In genomic region chr10:20132933-20133652, GRCm38 (mm10) we compare ENCODE assay signal across 32 mouse cellular contexts. TPM values are rescaled to one million over a fixed set of nuclear protein-coding genes. Genes with fewer than 3 reads are reported as not detected.
DNase-seq lines count a peak whose midpoint lies in the region; ATAC-seq lines count a peak whose summit lies in the region.
"Had no signal": no experiment of that assay in that cellular context is flagged by ENCODE, and none has a peak within 500 bp of the region (broad histone marks: within the 10 kb centered on the region; RNA-seq: fewer than 3 reads in every experiment).

No protein-coding gene starts in this region.

- peaks cover 36% of the 10 kb centered on the region for H3K4me1 ChIP-seq in liver, embryonic 13.5 days (replicated peaks)
- H3K4me1 ChIP-seq in liver, embryonic 12.5 days = peaks cover 39% of the 10 kb centered on the region
- no peaks in the 10 kb centered on the region for H3K4me1 ChIP-seq in midbrain, embryonic 11.5 days (ENCODE audit: control insufficient read depth, insufficient read depth, low read length)
- H3K4me1 ChIP-seq in midbrain, embryonic 15.5 days = no peaks in the 10 kb centered on the region
- no peaks in the 10 kb centered on the region for H3K4me1 ChIP-seq in intestine, embryonic 15.5 days (replicated peaks)
- H3K4me1 ChIP-seq: embryonic facial prominence, embryonic 10.5 days; embryonic facial prominence, embryonic 15.5 days; forebrain, embryonic 12.5 days; hindbrain, embryonic 13.5 days; limb, embryonic 15.5 days; midbrain, embryonic 13.5 days had no signal

- DNase-seq in liver, embryonic 13.5 days = no peak
- DNase-seq in midbrain, embryonic 11.5 days (ENCODE audit: low spot score, missing footprints) = peak; percentile 1
- DNase-seq in yolk sac, embryonic 10.5 days (ENCODE audit: low spot score) = peak; percentile 36
- DNase-seq in spleen, postnatal 14 days (ENCODE audit: low spot score in 2 of 2) = no peak
- DNase-seq in ovary, postnatal 14 days (ENCODE audit: low spot score) = no peak
- DNase-seq: adrenal gland, adult 2 months; adrenal gland, postnatal 36 days; cerebellum, adult 18-20 months; cerebellum, postnatal 10 days; forebrain, postnatal 0 days; gastrocnemius, postnatal 14 days; heart, adult 11 months; heart, postnatal 36 days; kidney, adult 2 months; layer of hippocampus, adult 9-11 months; lung, adult 2 months; lung, postnatal 14 days; right cerebral cortex, adult 18-20 months; thymus, postnatal 4 days had no signal

- 0 out of 2 replicates have a peak, but pooled peaks have one; percentile 3 for ATAC-seq in liver, embryonic 13.5 days (ENCODE audit: low read depth)
- ATAC-seq in liver, embryonic 12.5 days = no peak
- ATAC-seq in midbrain, embryonic 11.5 days (ENCODE audit: low FRiP score) = no peak
- ATAC-seq in midbrain, embryonic 15.5 days (replicated peaks) = no peak
- peak; percentile 79 for ATAC-seq in intestine, embryonic 15.5 days
- ATAC-seq: activated CD4-positive, CD25-positive, alpha-beta regulatory T cell, adult 4 months; forebrain, postnatal 0 days; midbrain, embryonic 13.5 days had no signal

- no peaks in the 10 kb centered on the region for H3K27me3 ChIP-seq in liver, embryonic 13.5 days
- H3K27me3 ChIP-seq in liver, embryonic 12.5 days (replicated peaks) = no peaks in the 10 kb centered on the region
- H3K27me3 ChIP-seq in midbrain, embryonic 11.5 days (ENCODE audit: control insufficient read depth, insufficient read depth, low read length) = no peaks in the 10 kb centered on the region
- H3K27me3 ChIP-seq in midbrain, embryonic 15.5 days (replicated peaks) = no peaks in the 10 kb centered on the region
- H3K27me3 ChIP-seq in intestine, embryonic 15.5 days (replicated peaks) = no peaks in the 10 kb centered on the region
- H3K27me3 ChIP-seq: CH12.LX; embryonic facial prominence, embryonic 15.5 days; forebrain, embryonic 12.5 days; hindbrain, embryonic 13.5 days; limb, embryonic 15.5 days; midbrain, embryonic 13.5 days had no signal

- no peak overlapping the region for H3K4me3 ChIP-seq in liver, embryonic 13.5 days (replicated peaks)
- no peak overlapping the region for H3K4me3 ChIP-seq in liver, embryonic 12.5 days
- no peak overlapping the region for H3K4me3 ChIP-seq in midbrain, embryonic 11.5 days (ENCODE audit: low read depth, low read length)
- no peak overlapping the region for H3K4me3 ChIP-seq in midbrain, embryonic 15.5 days
- H3K4me3 ChIP-seq in intestine, embryonic 15.5 days (replicated peaks) = no peak overlapping the region
- H3K4me3 ChIP-seq: embryonic facial prominence, embryonic 10.5 days; embryonic facial prominence, embryonic 15.5 days; forebrain, embryonic 12.5 days; hindbrain, embryonic 13.5 days; limb, embryonic 10.5 days; limb, embryonic 15.5 days; midbrain, embryonic 13.5 days had no signal

- H3K9ac ChIP-seq in liver, embryonic 13.5 days = no peak overlapping the region
- no peak overlapping the region for H3K9ac ChIP-seq in liver, embryonic 12.5 days
- H3K9ac ChIP-seq in midbrain, embryonic 11.5 days (ENCODE audit: low read length) = no peak overlapping the region
- H3K9ac ChIP-seq in midbrain, embryonic 15.5 days = no peak overlapping the region
- H3K9ac ChIP-seq in intestine, embryonic 15.5 days = no peak overlapping the region
- H3K9ac ChIP-seq: embryonic facial prominence, embryonic 15.5 days; forebrain, embryonic 12.5 days; forebrain, postnatal 0 days; hindbrain, embryonic 13.5 days; limb, embryonic 15.5 days; midbrain, embryonic 13.5 days had no signal

- no peak overlapping the region for H3K4me2 ChIP-seq in liver, embryonic 13.5 days
- no peak overlapping the region for H3K4me2 ChIP-seq in liver, embryonic 12.5 days
- H3K4me2 ChIP-seq in midbrain, embryonic 11.5 days = no peak overlapping the region
- H3K4me2 ChIP-seq in midbrain, embryonic 15.5 days = no peak overlapping the region
- no peak overlapping the region for H3K4me2 ChIP-seq in intestine, embryonic 15.5 days (replicated peaks)
- H3K4me2 ChIP-seq: embryonic facial prominence, embryonic 15.5 days; forebrain, embryonic 12.5 days; heart, embryonic 11.5 days; hindbrain, embryonic 13.5 days; limb, embryonic 15.5 days; midbrain, embryonic 13.5 days had no signal

- H3K27ac ChIP-seq in liver, embryonic 13.5 days = peak overlapping the region; percentile 3; the same call in 1 of the 2 replicates
- H3K27ac ChIP-seq in liver, embryonic 12.5 days = no peak overlapping the region
- no peak overlapping the region for H3K27ac ChIP-seq in midbrain, embryonic 11.5 days (ENCODE audit: low read depth, low read length)
- no peak overlapping the region for H3K27ac ChIP-seq in midbrain, embryonic 15.5 days
- no peak overlapping the region for H3K27ac ChIP-seq in intestine, embryonic 15.5 days
- H3K27ac ChIP-seq: embryonic facial prominence, embryonic 10.5 days; embryonic facial prominence, embryonic 15.5 days; forebrain, embryonic 12.5 days; hindbrain, embryonic 13.5 days; limb, embryonic 10.5 days; limb, embryonic 15.5 days; midbrain, embryonic 13.5 days had no signal

- H3K9me3 ChIP-seq in liver, embryonic 13.5 days (replicated peaks) = no peaks in the 10 kb centered on the region
- H3K9me3 ChIP-seq in liver, embryonic 12.5 days (replicated peaks) = no peaks in the 10 kb centered on the region
- no peaks in the 10 kb centered on the region for H3K9me3 ChIP-seq in midbrain, embryonic 11.5 days (ENCODE audit: control insufficient read depth, low read length)
- H3K9me3 ChIP-seq in midbrain, embryonic 15.5 days = no peaks in the 10 kb centered on the region
- no peaks in the 10 kb centered on the region for H3K9me3 ChIP-seq in intestine, embryonic 15.5 days
- H3K9me3 ChIP-seq: embryonic facial prominence, embryonic 10.5 days; embryonic facial prominence, embryonic 15.5 days; forebrain, embryonic 12.5 days; hindbrain, embryonic 13.5 days; limb, embryonic 10.5 days; limb, embryonic 15.5 days; midbrain, embryonic 13.5 days had no signal

- 67% methylated on average over 12 of the region's 12 CpGs for WGBS in liver, embryonic 13.5 days (ENCODE audit: insufficient replicate concordance)
- WGBS in liver, embryonic 12.5 days (ENCODE audit: insufficient replicate concordance) = 73% methylated on average over 12 of the region's 12 CpGs
- WGBS in midbrain, embryonic 11.5 days = 92% methylated on average over 12 of the region's 12 CpGs
- WGBS in midbrain, embryonic 15.5 days = 92% methylated on average over 12 of the region's 12 CpGs
- 67% methylated on average over 12 of the region's 12 CpGs for WGBS in intestine, embryonic 15.5 days

- H3K36me3 ChIP-seq in liver, embryonic 13.5 days = no peaks in the 10 kb centered on the region; the same call in 1 of the 2 replicates
- 0 out of 2 replicates have a peak, but pooled peaks cover 2% of the 10 kb centered on the region for H3K36me3 ChIP-seq in liver, embryonic 12.5 days
- no peaks in the 10 kb centered on the region for H3K36me3 ChIP-seq in midbrain, embryonic 11.5 days (ENCODE audit: control insufficient read depth, insufficient read depth, low read length)
- H3K36me3 ChIP-seq in midbrain, embryonic 15.5 days (replicated peaks) = no peaks in the 10 kb centered on the region
- H3K36me3 ChIP-seq in intestine, embryonic 15.5 days = no peaks in the 10 kb centered on the region
- H3K36me3 ChIP-seq: embryonic facial prominence, embryonic 10.5 days; forebrain, embryonic 12.5 days; hindbrain, embryonic 13.5 days; limb, embryonic 10.5 days; limb, embryonic 15.5 days; midbrain, embryonic 13.5 days had no signal

RNA-seq across cellular contexts. Expression of gene Map7, which starts 15.2 kb away (rescaled TPM):
- 4.3 TPM in 2 replicates for polyA plus RNA-seq in liver, embryonic 13.5 days (2015; fragmentation: Nextera tagmentation; extraction: Ambion mirVana)
- 5.6 and 6.6 TPM in 2 replicates for polyA plus RNA-seq in liver, embryonic 12.5 days (2016; fragmentation: Nextera tagmentation; extraction: Ambion mirVana)
- polyA plus RNA-seq in midbrain, embryonic 11.5 days (2014; fragmentation: Nextera tagmentation; extraction: Ambion mirVana) = 5.6 and 6.3 TPM in 2 replicates
- 6.6 and 7.7 TPM in 2 replicates for polyA plus RNA-seq in midbrain, embryonic 15.5 days (2015; fragmentation: Nextera tagmentation; extraction: Ambion mirVana)
- polyA plus RNA-seq in intestine, embryonic 15.5 days (2015; fragmentation: Nextera tagmentation; extraction: Ambion mirVana) = 36.6 and 37.5 TPM in 2 replicates

Comparison
In these comparisons a context has a peak if more than half of its experiments do, and no peak if none do; other contexts are left out.
1. ATAC-seq: peak in liver, embryonic 13.5 days (single experiment) and intestine, embryonic 15.5 days (single experiment); none in liver, embryonic 12.5 days (single experiment), midbrain, embryonic 11.5 days (single experiment) and midbrain, embryonic 15.5 days (single experiment).
2. DNase-seq: peak in midbrain, embryonic 11.5 days (single experiment) and yolk sac, embryonic 10.5 days (single experiment); none in liver, embryonic 13.5 days (single experiment), spleen, postnatal 14 days (0 of 2) and ovary, postnatal 14 days (single experiment).